Mouse (Mus musculus): ENCODE measurements around the gene Med19. TPM values are rescaled to one million over a fixed set of nuclear protein-coding genes. Genes with fewer than 3 reads are reported as not detected.

Med19 gene
- polyA plus RNA-seq, 1 experiment from 2014 or later, result 33.3 TPM

GRCm38 (mm10) chr2:84677270-84677967 lies 783 bp upstream of the Med19 start:
- Histone ChIP-seq H3K9me3 (replicated peaks; ENCODE audit: low read length) (no peaks in the 10 kb centered on the region), H3K9ac (ENCODE audit: low read depth, low read length) (peak overlapping the region; percentile 61), H3K36me3 (ENCODE audit: insufficient read depth, low read length) (peaks cover 26% of the 10 kb centered on the region), H3K4me2 (ENCODE audit: low read length) (peak overlapping the region; percentile 77), H3K27me3 (ENCODE audit: insufficient read depth, low read length) (no peaks in the 10 kb centered on the region), H3K4me1 (replicated peaks; ENCODE audit: insufficient read depth, low read length) (peaks cover 10% of the 10 kb centered on the region; the same call in 1 of the 2 replicates), H3K4me3 (replicated peaks; ENCODE audit: low read depth, low read length) (peak overlapping the region; percentile 83), H3K27ac (peak overlapping the region; percentile 75)
- TF ChIP-seq CTCF (IDR thresholded peaks at IDR 0.05; ENCODE audit: low read depth), result peak; percentile 63
- 9% methylated on average over 22 of the region's 22 CpGs for WGBS
- peak; percentile 52 for ATAC-seq (replicated peaks; ENCODE audit: low FRiP score, low read depth)
- DNase-seq (ENCODE audit: low spot score), result peak; percentile 60

DNA sequence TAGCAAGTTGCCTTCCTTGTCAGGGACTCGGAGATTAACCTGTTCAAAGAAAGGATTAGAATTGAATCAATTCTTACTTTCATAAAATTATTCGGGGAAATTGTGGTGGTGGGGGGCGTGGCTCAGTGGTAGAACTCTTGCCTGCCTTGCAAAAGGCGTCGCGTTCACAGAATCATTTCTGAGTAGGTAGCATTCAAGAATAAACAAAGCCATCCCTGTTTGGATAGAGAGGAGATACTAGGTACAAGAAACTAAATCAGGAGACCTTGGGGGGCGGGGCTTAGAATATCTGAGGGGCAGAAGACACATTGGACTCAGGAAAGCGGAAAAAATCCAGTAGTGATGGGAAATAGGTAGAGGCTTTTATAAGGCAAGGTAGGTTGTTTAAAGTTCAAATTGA lies 814 bp downstream of the Med19 start, which contains the start of gene Tmx2:
Tmx2 (minus strand) TSS at position 125 of the 400 bp plus-strand sequence.
- peak within 1 kb of the TSS; percentile 77 for H3K27ac ChIP-seq
- H3K9me3 ChIP-seq (replicated peaks; ENCODE audit: low read length), result no peaks in the 10 kb centered on the region
- WGBS, result 13% methylated on average over 8 of the region's 8 CpGs
- DNase-seq (ENCODE audit: low spot score) (no peak), ATAC-seq (replicated peaks; ENCODE audit: low FRiP score, low read depth) (no peak)
- no peaks in the 10 kb centered on the region for H3K27me3 ChIP-seq (ENCODE audit: insufficient read depth, low read length)
- H3K4me3 ChIP-seq (replicated peaks; ENCODE audit: low read depth, low read length), result peak within 1 kb of the TSS; percentile 83
- H3K36me3 ChIP-seq (ENCODE audit: insufficient read depth, low read length), result peaks cover 15% of the 10 kb centered on the region
- peaks cover 10% of the 10 kb centered on the region; the same call in 1 of the 2 replicates for H3K4me1 ChIP-seq (replicated peaks; ENCODE audit: insufficient read depth, low read length)
- H3K9ac ChIP-seq (ENCODE audit: low read depth, low read length), result peak within 1 kb of the TSS; percentile 82
- no peak for TF ChIP-seq CTCF (IDR thresholded peaks at IDR 0.05; ENCODE audit: low read depth)
- H3K4me2 ChIP-seq (ENCODE audit: low read length), result peak within 1 kb of the TSS; percentile 89

- DNase-seq (ENCODE audit: low spot score) (no peak), ATAC-seq (replicated peaks; ENCODE audit: low FRiP score, low read depth) (no peak)
- H3K9ac ChIP-seq (ENCODE audit: low read depth, low read length), result no peak overlapping the region
- no peak overlapping the region for H3K27ac ChIP-seq
- 85% methylated on average over 6 of the region's 6 CpGs for WGBS
- H3K36me3 ChIP-seq (ENCODE audit: insufficient read depth, low read length), result peaks cover 14% of the 10 kb centered on the region; the same call in 1 of the 2 replicates
- H3K27me3 ChIP-seq (ENCODE audit: insufficient read depth, low read length), result no peaks in the 10 kb centered on the region
- H3K4me2 ChIP-seq (ENCODE audit: low read length), result no peak overlapping the region
- TF ChIP-seq CTCF (IDR thresholded peaks at IDR 0.05; ENCODE audit: low read depth), result no peak
- no peak overlapping the region for H3K4me3 ChIP-seq (replicated peaks; ENCODE audit: low read depth, low read length)
- no peaks in the 10 kb centered on the region for H3K9me3 ChIP-seq (replicated peaks; ENCODE audit: low read length)
- peaks cover 3% of the 10 kb centered on the region; the same call in 1 of the 2 replicates for H3K4me1 ChIP-seq (replicated peaks; ENCODE audit: insufficient read depth, low read length)
Observed at GRCm38 (mm10) chr2:84682605-84683183, 4.5 kb downstream of the Med19 start.

DNA sequence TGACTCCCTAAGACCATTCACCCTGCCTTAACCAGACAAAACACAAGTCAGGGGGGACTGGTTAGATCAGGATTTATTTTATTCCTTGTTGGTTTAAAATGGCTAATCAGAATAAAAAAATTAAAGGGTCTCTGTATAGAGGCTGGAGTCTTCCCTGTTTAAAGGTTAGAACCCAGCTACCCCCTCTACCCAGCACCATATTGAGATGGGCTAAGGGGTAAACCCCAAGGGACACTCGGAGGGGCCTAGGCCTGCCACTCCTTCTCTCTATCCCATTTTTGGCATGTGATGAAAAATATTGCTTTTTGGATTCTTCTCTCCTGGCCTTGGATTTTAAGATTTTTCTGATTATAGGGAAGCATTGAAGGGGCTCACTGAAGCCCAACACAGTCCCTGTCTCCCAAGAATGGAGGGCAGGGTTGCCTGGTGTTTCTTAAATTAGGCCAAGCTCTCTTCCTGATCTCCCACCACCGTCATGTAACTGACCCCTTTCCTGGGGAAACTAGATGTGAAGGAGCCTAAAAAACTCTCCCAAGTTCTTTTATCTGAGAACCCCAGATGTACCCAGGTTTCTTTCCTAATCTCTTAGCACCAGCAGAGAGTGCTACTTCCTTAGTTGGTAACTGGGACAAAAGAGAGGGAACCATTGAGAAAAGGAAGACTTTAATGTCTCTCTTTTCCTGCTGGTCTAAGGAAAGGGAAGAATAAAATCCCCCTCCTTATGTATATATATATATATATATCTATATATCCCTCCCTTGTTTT lies 10.1 kb downstream of the Med19 start:
- ATAC-seq (replicated peaks; ENCODE audit: low FRiP score, low read depth), result no peak
- TF ChIP-seq CTCF (IDR thresholded peaks at IDR 0.05; ENCODE audit: low read depth), result no peak
- Histone ChIP-seq H3K36me3 (ENCODE audit: insufficient read depth, low read length) (peaks cover 54% of the 10 kb centered on the region), H3K27me3 (ENCODE audit: insufficient read depth, low read length) (no peaks in the 10 kb centered on the region), H3K27ac (no peak overlapping the region), H3K4me1 (replicated peaks; ENCODE audit: insufficient read depth, low read length) (no peaks in the 10 kb centered on the region), H3K4me3 (replicated peaks; ENCODE audit: low read depth, low read length) (no peak overlapping the region), H3K9ac (ENCODE audit: low read depth, low read length) (no peak overlapping the region), H3K4me2 (ENCODE audit: low read length) (no peak overlapping the region), H3K9me3 (replicated peaks; ENCODE audit: low read length) (no peaks in the 10 kb centered on the region)
- WGBS, result 85% methylated on average over 2 of the region's 2 CpGs
- no peak for DNase-seq (ENCODE audit: low spot score)

GRCm38 (mm10) chr2:84690050-84690449 lies 11.8 kb downstream of the Med19 start:
- ATAC-seq (replicated peaks; ENCODE audit: low FRiP score, low read depth) (no peak), DNase-seq (ENCODE audit: low spot score) (no peak)
- H3K4me3 ChIP-seq (replicated peaks; ENCODE audit: low read depth, low read length), result no peak overlapping the region
- WGBS, result 90% methylated on average over 12 of the region's 12 CpGs
- no peak overlapping the region for H3K9ac ChIP-seq (ENCODE audit: low read depth, low read length)
- no peak overlapping the region for H3K27ac ChIP-seq
- TF ChIP-seq CTCF (IDR thresholded peaks at IDR 0.05; ENCODE audit: low read depth), result no peak
- no peaks in the 10 kb centered on the region for H3K4me1 ChIP-seq (replicated peaks; ENCODE audit: insufficient read depth, low read length)
- no peaks in the 10 kb centered on the region for H3K9me3 ChIP-seq (replicated peaks; ENCODE audit: low read length)
- no peaks in the 10 kb centered on the region for H3K27me3 ChIP-seq (ENCODE audit: insufficient read depth, low read length)
- peaks cover 65% of the 10 kb centered on the region for H3K36me3 ChIP-seq (ENCODE audit: insufficient read depth, low read length)
- H3K4me2 ChIP-seq (ENCODE audit: low read length), result no peak overlapping the region

DNA sequence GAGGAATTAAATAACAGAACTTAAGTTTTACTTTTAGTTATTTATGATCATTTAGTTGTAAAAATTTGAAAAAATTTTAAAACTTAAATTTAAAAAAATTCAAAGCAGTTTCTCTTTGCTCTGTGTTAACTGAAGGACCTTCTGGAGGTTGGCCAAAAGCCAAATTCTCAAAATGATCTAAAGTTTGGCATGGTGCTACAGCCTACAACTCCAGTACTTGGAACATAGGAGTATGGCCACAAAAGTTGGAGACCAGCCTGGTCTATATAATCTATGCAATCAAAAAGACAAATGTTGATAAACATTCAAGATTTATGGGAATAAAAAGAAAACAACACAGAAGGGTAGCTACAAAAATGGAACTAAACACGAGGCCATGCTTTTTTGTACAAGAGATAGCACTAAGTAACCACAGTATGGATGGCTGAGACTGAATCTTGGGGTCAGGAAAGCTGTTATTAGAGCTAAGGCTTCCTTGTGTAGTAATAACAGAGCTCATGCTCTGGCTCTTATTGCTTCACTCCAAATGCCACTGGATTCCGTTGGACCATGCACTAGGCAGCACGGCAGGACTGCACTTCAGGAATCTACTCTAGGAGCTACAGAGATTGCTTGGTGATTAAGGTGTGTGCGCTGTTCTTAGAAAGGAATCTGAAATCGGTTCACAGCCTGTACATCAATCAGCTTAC lies 16.9 kb downstream of the Med19 start:
- Histone ChIP-seq H3K4me2 (ENCODE audit: low read length) (no peak overlapping the region), H3K4me3 (replicated peaks; ENCODE audit: low read depth, low read length) (no peak overlapping the region), H3K27me3 (ENCODE audit: insufficient read depth, low read length) (no peaks in the 10 kb centered on the region), H3K9ac (ENCODE audit: low read depth, low read length) (no peak overlapping the region), H3K4me1 (replicated peaks; ENCODE audit: insufficient read depth, low read length) (no peaks in the 10 kb centered on the region), H3K27ac (no peak overlapping the region), H3K36me3 (ENCODE audit: insufficient read depth, low read length) (peaks cover 55% of the 10 kb centered on the region), H3K9me3 (replicated peaks; ENCODE audit: low read length) (no peaks in the 10 kb centered on the region)
- no peak for ATAC-seq (replicated peaks; ENCODE audit: low FRiP score, low read depth)
- TF ChIP-seq CTCF (IDR thresholded peaks at IDR 0.05; ENCODE audit: low read depth), result no peak
- no peak for DNase-seq (ENCODE audit: low spot score)
- WGBS, result 85% methylated on average over 5 of the region's 5 CpGs

Measured in kidney, postnatal 0 days (tissue).